Mouse (Mus musculus): ENCODE results near the gene Tut4.

DNA sequence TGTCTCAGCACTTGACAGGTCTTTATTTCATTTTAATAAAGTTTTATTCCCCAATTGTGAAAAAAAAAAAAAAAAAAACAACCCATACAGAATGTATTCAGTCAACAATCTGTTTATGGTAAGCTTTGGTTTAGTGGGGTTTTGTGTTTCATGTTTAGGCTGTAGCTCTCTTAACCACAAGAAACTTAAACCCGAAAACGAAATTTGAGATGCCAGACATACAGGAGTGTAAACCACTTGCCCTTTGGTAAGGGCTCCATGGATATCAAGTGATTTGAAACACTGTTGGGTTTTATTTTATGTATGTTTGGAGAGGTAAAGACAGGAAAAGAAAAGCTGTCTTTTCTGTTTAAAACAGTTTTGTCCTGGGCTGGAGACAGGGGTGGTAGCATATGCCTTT lies 80.5 kb downstream of the Tut4 start:
- no peak for TF ChIP-seq EP300 (optimal IDR thresholded peaks at IDR 0.05)
- no peak for TF ChIP-seq CTCF (IDR thresholded peaks at IDR 0.05; ENCODE audit: low read depth)

All from stomach, postnatal 0 days (tissue).